Mouse (Mus musculus): ENCODE measurements around the gene Zfp62. TPM values are rescaled to one million over a fixed set of nuclear protein-coding genes. Genes with fewer than 3 reads are reported as not detected.

The Zfp62 gene
- polyA plus RNA-seq, 1 experiment from 2014 or later, result 40.5 TPM

DNA sequence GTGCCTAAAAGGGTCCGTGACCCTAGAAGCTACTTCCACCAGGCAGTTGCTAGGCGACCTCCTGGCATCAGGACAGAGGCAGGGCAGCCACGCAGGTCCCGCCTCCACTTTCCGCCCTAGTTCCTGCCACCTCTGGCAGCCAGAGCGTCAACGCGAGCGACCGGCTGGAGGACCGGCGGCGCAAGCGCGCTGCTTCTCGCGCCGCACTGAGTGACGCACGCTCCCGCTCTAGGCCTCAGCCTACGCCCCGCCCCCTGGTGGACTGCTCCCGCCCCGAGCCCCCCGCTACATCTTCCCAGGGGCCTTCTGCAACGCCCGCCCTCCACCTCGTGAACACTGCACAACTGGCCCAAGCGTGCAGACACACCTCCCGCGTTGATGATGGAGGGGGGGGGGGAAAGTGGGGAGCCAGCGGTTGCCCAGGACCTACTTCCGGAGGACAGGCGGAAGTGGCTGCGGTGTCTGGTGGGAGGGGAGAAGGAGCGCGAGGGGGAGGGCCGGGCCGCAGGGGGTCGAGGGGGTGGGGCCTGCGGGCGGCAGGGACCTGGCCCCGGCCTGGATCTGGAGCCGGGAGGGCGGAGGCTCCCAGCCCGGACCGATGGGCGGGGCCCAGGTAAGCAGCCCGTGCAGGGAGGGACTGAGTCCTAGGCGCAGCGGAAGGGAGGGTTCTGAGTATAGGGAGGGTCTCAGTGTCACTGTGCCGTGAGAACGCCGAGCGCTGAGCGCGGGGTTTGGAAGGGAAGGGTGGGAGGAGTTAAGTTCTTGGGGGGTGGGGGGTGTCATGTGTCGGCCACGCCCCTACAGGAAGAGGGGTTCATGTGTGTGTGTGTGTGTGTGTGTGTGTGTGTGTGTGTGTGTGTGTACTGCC, 40.9 kb downstream of the Zfp62 start, which contains the start of gene Mgat1:
Mgat1 (plus strand) TSS at position 465 of the 868 bp plus-strand sequence.
- Histone ChIP-seq H3K9me3 (replicated peaks) (0 out of 2 replicates have a peak, but pooled peaks cover 3% of the 10 kb centered on the region), H3K27ac (peak within 1 kb of the TSS; percentile 95), H3K4me1 (peaks cover 48% of the 10 kb centered on the region), H3K4me2 (peak within 1 kb of the TSS; percentile 67), H3K4me3 (replicated peaks) (peak within 1 kb of the TSS; percentile 53), H3K9ac (peak within 1 kb of the TSS; percentile 47), H3K27me3 (no peaks in the 10 kb centered on the region), H3K36me3 (no peaks in the 10 kb centered on the region)
- ATAC-seq (replicated peaks; ENCODE audit: low FRiP score), result peak; percentile 95
- WGBS, result under 1% methylated on average over 56 of the region's 60 CpGs

- peak overlapping the region; percentile 47 for H3K9ac ChIP-seq
- under 1% methylated on average over 4 of the region's 4 CpGs for WGBS
- ATAC-seq (replicated peaks; ENCODE audit: low FRiP score), result peak; percentile 0; the same call in 1 of the 2 replicates
- H3K27ac ChIP-seq, result peak overlapping the region; percentile 95
- peak overlapping the region; percentile 67 for H3K4me2 ChIP-seq
- H3K36me3 ChIP-seq, result no peaks in the 10 kb centered on the region
- H3K9me3 ChIP-seq (replicated peaks), result 0 out of 2 replicates have a peak, but pooled peaks cover 3% of the 10 kb centered on the region
- H3K4me1 ChIP-seq, result peaks cover 54% of the 10 kb centered on the region
- H3K27me3 ChIP-seq, result no peaks in the 10 kb centered on the region
- H3K4me3 ChIP-seq (replicated peaks), result peak overlapping the region; percentile 53
Observed at GRCm38 (mm10) chr11:49244595-49244930, 41.5 kb downstream of the Zfp62 start.

DNA sequence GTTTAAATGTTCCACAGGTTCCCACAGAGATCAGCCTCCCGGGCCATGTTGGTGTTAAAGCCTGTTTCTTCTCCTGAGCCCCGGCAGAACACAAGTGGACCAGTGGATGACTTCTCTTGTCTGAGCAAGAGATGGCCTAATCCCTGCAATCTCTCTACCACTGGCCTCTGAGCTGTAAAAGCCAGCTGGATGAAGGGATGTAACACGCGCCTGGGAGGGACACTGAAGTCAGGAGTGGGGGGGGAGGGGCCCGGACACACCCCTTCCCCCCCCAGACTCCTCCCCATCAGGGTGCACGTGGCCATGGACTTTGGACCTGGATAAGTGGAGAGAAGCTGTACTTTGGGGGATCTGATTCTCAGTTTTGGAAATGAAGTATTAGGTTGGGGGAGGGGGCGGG, 42.1 kb downstream of the Zfp62 start:
- H3K9ac ChIP-seq, result no peak overlapping the region

DNA sequence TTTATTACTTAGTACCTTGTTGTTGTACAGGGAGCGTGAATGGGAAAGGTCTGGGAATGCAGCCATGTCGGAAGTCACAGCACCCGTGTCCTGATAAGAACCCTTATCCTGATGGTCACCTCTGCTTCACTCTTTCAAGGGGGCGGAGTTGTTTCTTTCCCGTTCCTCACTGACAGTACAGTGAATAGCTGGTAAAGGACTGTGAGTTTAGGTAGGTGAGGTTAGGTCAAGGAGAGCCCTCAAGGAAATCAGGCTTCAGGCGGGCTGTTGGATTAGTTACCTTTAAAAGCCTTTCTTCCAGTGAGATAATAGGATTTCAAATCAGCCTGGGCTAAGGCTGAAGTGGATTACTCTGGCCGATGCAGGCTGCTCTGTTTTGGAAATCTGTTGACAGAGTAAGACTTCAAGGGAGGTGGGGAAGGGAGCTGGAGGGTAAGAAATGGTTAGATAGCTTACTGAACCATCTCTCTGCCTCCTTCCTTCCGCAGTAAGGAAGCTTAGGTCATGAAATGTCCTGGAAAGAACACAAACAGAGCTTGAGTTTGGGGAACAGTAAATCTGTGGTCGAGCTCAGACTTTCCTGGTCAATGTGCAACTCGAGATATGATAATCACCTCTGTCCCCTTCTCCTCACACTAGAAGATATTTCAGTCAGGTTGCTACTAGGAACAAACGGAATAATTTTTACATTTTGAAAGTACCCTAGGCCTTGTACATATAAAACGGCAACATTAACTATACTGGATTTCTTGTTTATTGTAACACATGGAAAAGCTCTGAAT, 42.7 kb downstream of the Zfp62 start:
- peak overlapping the region; percentile 15; the same call in 1 of the 2 replicates for H3K9ac ChIP-seq
- peak overlapping the region; percentile 67 for H3K4me2 ChIP-seq
- no peaks in the 10 kb centered on the region for H3K9me3 ChIP-seq (replicated peaks)
- 25% methylated on average over 12 of the region's 12 CpGs for WGBS
- H3K27me3 ChIP-seq, result no peaks in the 10 kb centered on the region
- peaks cover 62% of the 10 kb centered on the region for H3K4me1 ChIP-seq
- ATAC-seq (replicated peaks; ENCODE audit: low FRiP score), result no peak
- H3K27ac ChIP-seq, result peak overlapping the region; percentile 95
- peak overlapping the region; percentile 53 for H3K4me3 ChIP-seq (replicated peaks)
- no peaks in the 10 kb centered on the region for H3K36me3 ChIP-seq

More for the DNA sequence above, 42.1 kb downstream of the Zfp62 start:
- Histone ChIP-seq H3K4me3 (replicated peaks) (peak overlapping the region; percentile 53), H3K36me3 (no peaks in the 10 kb centered on the region), H3K4me1 (peaks cover 60% of the 10 kb centered on the region), H3K9me3 (replicated peaks) (no peaks in the 10 kb centered on the region), H3K4me2 (peak overlapping the region; percentile 67), H3K27me3 (no peaks in the 10 kb centered on the region), H3K27ac (peak overlapping the region; percentile 95)
- no peak for ATAC-seq (replicated peaks; ENCODE audit: low FRiP score)
- 23% methylated on average over 7 of the region's 7 CpGs for WGBS

DNA sequence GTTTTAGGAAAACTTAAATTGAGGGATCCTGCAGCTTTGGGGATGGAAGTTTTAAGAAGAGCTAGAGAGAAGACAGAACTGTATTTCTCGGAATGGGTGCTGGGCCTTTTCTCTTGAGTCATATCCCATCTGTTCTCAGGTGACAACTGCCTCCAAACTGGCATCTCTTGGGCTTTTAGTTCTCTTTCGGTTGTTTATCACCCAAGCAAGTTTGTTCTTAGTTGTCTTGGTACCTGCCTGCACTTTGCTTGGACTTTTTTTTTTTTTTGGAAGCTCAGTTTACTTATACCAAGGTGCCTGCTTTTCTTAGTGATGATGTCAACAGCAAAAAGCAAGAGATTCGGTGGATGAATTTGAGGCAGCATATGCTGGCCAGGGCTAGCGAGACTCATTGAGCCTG, 43.4 kb downstream of the Zfp62 start:
- Histone ChIP-seq H3K9me3 (replicated peaks) (no peaks in the 10 kb centered on the region), H3K36me3 (no peaks in the 10 kb centered on the region), H3K27ac (no peak overlapping the region), H3K4me1 (peaks cover 69% of the 10 kb centered on the region), H3K9ac (no peak overlapping the region), H3K4me3 (replicated peaks) (peak overlapping the region; percentile 53; the same call in 1 of the 2 replicates), H3K27me3 (no peaks in the 10 kb centered on the region), H3K4me2 (peak overlapping the region; percentile 67)
- no peak for ATAC-seq (replicated peaks; ENCODE audit: low FRiP score)
- WGBS, result 81% methylated on average over 4 of the region's 4 CpGs

DNA sequence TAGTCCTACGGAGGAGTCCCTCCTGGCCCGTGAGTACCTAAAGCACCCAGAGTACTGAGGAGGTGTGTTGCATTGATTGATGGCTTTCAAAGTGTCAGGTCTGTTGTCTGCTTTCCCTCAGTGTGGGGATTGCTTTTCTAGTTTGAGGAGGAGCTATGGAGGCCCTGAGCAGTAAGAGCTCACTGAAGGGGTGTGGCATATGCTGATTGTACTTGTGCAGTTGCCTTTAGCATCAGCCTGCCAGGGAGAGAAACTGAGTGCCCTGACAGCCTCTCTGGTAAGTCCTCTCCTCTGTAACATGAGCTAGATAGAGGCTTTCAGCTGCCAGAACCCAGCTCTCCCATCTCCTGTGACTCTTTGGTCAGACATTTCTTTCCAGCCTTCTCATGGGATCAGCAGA, 44.2 kb downstream of the Zfp62 start:
- no peak overlapping the region for H3K27ac ChIP-seq
- no peaks in the 10 kb centered on the region for H3K9me3 ChIP-seq (replicated peaks)
- 33% methylated on average over 2 of the region's 2 CpGs for WGBS
- no peak for ATAC-seq (replicated peaks; ENCODE audit: low FRiP score)
- H3K27me3 ChIP-seq, result no peaks in the 10 kb centered on the region
- H3K4me2 ChIP-seq, result no peak overlapping the region
- peaks cover 77% of the 10 kb centered on the region for H3K4me1 ChIP-seq
- peaks cover 6% of the 10 kb centered on the region for H3K36me3 ChIP-seq
- H3K9ac ChIP-seq, result no peak overlapping the region
- no peak overlapping the region for H3K4me3 ChIP-seq (replicated peaks)

GRCm38 (mm10) chr11:49248226-49248973, 45.3 kb downstream of the Zfp62 start:
- H3K36me3 ChIP-seq, result peaks cover 14% of the 10 kb centered on the region
- no peaks in the 10 kb centered on the region for H3K27me3 ChIP-seq
- peak overlapping the region; percentile 83; the same call in 1 of the 2 replicates for H3K9ac ChIP-seq
- no peak for ATAC-seq (replicated peaks; ENCODE audit: low FRiP score)
- no peak overlapping the region for H3K4me3 ChIP-seq (replicated peaks)
- H3K4me1 ChIP-seq, result peaks cover 76% of the 10 kb centered on the region
- H3K9me3 ChIP-seq (replicated peaks), result no peaks in the 10 kb centered on the region
- 0 out of 2 replicates have a peak overlapping the region, but pooled peaks have one; percentile 74 for H3K4me2 ChIP-seq
- H3K27ac ChIP-seq, result peak overlapping the region; percentile 96
- 64% methylated on average over 6 of the region's 6 CpGs for WGBS

DNA sequence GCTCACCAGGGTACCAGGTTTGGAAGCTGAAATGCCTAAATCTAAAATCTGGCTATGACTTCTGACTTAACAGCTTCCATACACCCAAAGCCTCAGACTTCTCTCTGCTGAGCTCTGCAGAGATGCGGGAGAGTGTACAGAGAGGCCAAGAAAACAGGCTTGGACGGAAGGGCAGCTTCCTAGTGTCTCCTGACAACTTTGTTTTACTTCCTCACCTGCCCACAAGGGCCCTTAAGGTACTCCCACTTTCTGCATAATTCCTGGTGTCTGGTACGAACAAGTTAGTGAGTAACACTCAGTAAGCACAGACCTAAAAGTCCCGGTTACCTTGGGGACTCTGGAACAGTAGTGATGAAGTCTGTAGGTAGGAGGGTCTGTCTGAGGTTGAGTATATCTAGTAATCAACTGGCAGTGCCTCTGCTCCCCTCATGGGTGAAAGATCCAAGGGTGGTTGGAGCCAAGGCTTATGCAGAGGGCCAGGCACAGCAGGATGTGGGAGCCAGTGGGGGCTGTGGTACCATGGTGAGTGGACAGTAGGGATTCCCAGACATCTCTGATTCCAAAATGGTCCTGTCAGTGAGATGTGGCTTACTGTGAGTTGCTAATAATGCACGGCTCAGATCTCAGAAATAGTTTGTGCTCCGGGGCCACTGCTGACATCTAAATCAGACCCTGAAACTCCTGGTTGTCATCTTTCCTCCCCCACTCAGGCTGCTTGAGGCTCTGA, 46.0 kb downstream of the Zfp62 start:
- Histone ChIP-seq H3K4me1 (peaks cover 75% of the 10 kb centered on the region), H3K9me3 (replicated peaks) (no peaks in the 10 kb centered on the region), H3K27ac (peak overlapping the region; percentile 96), H3K36me3 (peaks cover 21% of the 10 kb centered on the region), H3K27me3 (no peaks in the 10 kb centered on the region), H3K4me2 (peak overlapping the region; percentile 74), H3K4me3 (replicated peaks) (no peak overlapping the region), H3K9ac (peak overlapping the region; percentile 83; the same call in 1 of the 2 replicates)
- 71% methylated on average over 6 of the region's 6 CpGs for WGBS
- no peak for ATAC-seq (replicated peaks; ENCODE audit: low FRiP score)

DNA sequence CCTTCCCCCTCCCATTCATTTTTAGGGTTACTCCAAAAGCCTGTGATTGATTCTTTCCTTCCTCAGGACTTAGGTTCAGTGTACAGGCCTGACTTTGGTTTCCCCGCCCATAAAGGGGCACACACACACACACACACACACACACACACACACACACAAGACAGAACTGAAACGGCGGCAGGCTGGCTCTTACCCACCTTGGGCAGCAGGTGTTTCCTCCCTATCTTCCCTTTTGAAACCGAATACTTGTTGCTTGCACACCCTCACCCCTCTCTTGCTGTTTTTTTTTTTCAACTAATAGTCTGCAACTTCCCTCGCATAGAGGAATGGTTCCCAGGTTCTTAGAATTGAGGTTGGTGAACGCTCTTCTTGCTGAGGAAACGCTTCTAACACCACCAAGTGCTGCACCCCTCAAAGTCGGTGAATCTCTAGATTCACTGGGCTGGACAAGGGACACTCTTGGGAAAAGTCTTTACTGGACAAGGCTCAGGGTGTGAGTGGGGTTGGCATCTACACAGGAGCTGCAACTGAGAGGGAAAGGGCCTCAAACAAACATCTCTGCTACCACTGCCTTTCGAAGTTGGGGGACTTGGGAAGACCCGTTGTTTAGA, 46.8 kb downstream of the Zfp62 start:
- 16% methylated on average over 10 of the region's 10 CpGs for WGBS
- peak overlapping the region; percentile 83 for H3K9ac ChIP-seq
- peak overlapping the region; percentile 77 for H3K4me3 ChIP-seq (replicated peaks)
- no peaks in the 10 kb centered on the region for H3K9me3 ChIP-seq (replicated peaks)
- no peak for ATAC-seq (replicated peaks; ENCODE audit: low FRiP score)
- peaks cover 28% of the 10 kb centered on the region for H3K36me3 ChIP-seq
- peak overlapping the region; percentile 96 for H3K27ac ChIP-seq
- H3K4me1 ChIP-seq, result peaks cover 74% of the 10 kb centered on the region
- peak overlapping the region; percentile 74 for H3K4me2 ChIP-seq
- no peaks in the 10 kb centered on the region for H3K27me3 ChIP-seq

DNA sequence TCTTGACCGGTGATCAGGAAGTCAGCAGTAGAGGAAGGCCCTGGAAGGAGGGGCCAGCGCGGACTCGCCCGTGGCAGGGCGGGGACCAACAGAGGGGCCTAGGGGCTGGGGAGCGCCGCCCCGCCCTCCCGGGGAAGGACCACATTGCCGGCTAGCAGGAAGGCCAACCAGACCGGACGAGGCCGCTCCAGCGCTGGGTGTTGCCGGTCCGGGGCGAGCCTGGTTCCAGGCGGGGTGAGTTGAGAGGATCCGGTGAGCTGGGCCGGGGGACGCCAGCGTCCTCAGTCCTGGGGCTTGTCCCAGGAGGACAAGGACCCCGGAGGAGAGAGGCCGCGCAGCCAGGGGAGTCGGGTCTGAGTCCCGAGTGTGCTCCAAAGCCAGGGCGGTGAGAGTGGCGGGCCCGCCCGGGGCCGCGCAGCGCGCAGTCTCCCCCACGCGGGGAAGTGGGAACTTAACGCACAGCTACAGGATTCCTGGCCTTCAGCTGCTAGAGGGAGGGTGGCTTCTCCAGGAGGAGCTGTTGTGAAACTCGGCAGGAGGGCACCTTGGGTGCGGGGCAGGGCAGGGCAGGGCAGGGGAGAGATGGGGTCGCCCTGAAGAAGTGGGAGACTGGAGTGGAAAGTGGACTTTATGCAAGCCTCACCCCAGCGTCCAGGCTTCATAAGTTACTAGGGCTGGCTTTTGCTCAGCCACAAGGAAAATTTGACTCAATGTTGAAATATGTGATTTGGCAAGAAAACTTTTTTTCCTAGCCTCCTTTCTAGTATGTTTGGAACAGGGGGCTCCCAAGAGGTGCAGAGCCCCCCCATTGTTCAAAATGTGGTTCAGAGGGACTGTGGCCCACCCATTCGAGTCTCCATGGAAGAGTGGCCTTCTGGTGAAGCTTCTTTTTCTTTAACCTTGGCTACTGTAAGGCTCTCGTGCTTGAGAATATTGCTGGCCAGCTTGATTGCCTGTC, 47.6 kb downstream of the Zfp62 start:
- no peaks in the 10 kb centered on the region for H3K9me3 ChIP-seq (replicated peaks)
- ATAC-seq (replicated peaks; ENCODE audit: low FRiP score), result peak; percentile 98
- H3K4me1 ChIP-seq, result peaks cover 68% of the 10 kb centered on the region
- H3K36me3 ChIP-seq, result peaks cover 36% of the 10 kb centered on the region
- WGBS, result 1% methylated on average over 45 of the region's 45 CpGs
- no peaks in the 10 kb centered on the region for H3K27me3 ChIP-seq
- peak overlapping the region; percentile 83 for H3K9ac ChIP-seq
- peak overlapping the region; percentile 74 for H3K4me2 ChIP-seq
- H3K4me3 ChIP-seq (replicated peaks), result peak overlapping the region; percentile 77
- H3K27ac ChIP-seq, result peak overlapping the region; percentile 96

Measured in kidney, embryonic 15.5 days (tissue).